Mouse (Mus musculus): ENCODE data around the gene Ephx1. TPM values are rescaled to one million over a fixed set of nuclear protein-coding genes. Genes with fewer than 3 reads are reported as not detected.

Ephx1 gene
- polyA plus RNA-seq, 1 experiment: 60.6 TPM

DNA sequence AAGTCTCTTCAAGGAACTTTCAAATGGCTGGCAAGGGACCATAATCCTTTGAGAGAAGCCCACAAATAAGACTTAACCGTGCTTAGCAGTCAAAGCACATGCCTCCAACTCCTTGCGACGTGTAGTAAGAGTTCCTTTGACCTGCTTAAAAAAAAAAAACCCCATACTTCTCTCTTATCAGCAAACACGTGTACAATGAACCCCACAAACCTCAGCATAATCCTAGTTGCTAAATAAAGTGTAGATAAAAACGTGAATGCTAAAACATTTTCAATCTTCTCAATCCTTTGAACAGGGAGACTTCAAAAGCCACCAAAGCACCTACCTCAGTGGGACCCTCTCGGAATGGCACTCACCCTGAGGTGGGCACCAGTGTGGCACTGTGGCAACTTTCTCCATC is 7.3 kb downstream of the Ephx1 start:
- no peak overlapping the region for H3ac ChIP-seq (ENCODE audit: control insufficient read depth, insufficient read length, low read depth)
- TF ChIP-seq MYOD1 (IDR thresholded peaks at IDR 0.05; ENCODE audit: control insufficient read depth, insufficient read length, low read depth) (no peak), CTCF (IDR thresholded peaks at IDR 0.05; ENCODE audit: control insufficient read depth, insufficient read depth, insufficient read length) (no peak), MAX (IDR thresholded peaks at IDR 0.05) (no peak), FOSL1 (IDR thresholded peaks at IDR 0.05; ENCODE audit: insufficient read depth, low read length, poor library complexity, severe bottlenecking) (no peak), USF1 (IDR thresholded peaks at IDR 0.05; ENCODE audit: low read depth) (no peak), CEBPB (IDR thresholded peaks at IDR 0.05; ENCODE audit: low read depth) (no peak), MYOG (IDR thresholded peaks at IDR 0.05; ENCODE audit: control insufficient read depth, extremely low read depth, insufficient read length) (no peak)
- H3K4me3 ChIP-seq (ENCODE audit: insufficient read depth, poor library complexity, severe bottlenecking): no peak overlapping the region
- H3K27me3 ChIP-seq (ENCODE audit: control insufficient read depth, insufficient read depth, insufficient read length): no peaks in the 10 kb centered on the region
- peaks cover 24% of the 10 kb centered on the region for H3K79me2 ChIP-seq (ENCODE audit: control insufficient read depth, insufficient read depth)
- H3K36me3 ChIP-seq (ENCODE audit: control insufficient read depth, insufficient read depth): peaks cover 20% of the 10 kb centered on the region
- H3K79me3 ChIP-seq (ENCODE audit: low read depth): peaks cover 2% of the 10 kb centered on the region

GRCm38 (mm10) chr1:181012416-181012815 is 8.3 kb downstream of the Ephx1 start:
- H3K79me3 ChIP-seq (ENCODE audit: low read depth): peaks cover 5% of the 10 kb centered on the region
- peaks cover 34% of the 10 kb centered on the region for H3K79me2 ChIP-seq (ENCODE audit: control insufficient read depth, insufficient read depth)
- H3K4me3 ChIP-seq (ENCODE audit: insufficient read depth, poor library complexity, severe bottlenecking): no peak overlapping the region
- H3K27me3 ChIP-seq (ENCODE audit: control insufficient read depth, insufficient read depth, insufficient read length): no peaks in the 10 kb centered on the region
- peaks cover 30% of the 10 kb centered on the region for H3K36me3 ChIP-seq (ENCODE audit: control insufficient read depth, insufficient read depth)
- H3ac ChIP-seq (ENCODE audit: control insufficient read depth, insufficient read length, low read depth): no peak overlapping the region
- no peak for TF ChIP-seq CEBPB (IDR thresholded peaks at IDR 0.05; ENCODE audit: low read depth)
- no peak for TF ChIP-seq MYOD1 (IDR thresholded peaks at IDR 0.05; ENCODE audit: control insufficient read depth, insufficient read length, low read depth)

DNA sequence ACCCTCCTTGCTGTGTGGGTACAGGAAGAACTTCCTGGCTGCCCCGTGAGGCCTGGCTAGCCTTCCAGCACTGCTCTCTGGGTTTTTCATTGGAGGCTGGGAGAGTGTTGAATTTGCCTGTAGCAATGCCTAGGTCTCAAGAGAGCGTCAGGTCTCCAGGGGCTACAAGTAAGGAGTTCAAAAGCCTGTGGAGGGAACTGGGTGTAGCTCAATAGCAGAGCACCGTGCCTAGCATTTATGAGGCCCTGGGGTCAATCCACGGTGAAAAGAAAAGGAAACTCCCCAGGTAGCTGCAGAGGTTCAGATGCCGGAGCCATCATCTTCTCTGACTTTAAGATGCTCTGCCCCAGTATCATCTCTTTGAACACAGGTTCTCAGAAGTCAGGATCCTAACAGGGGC is 9.1 kb downstream of the Ephx1 start:
- H3K79me2 ChIP-seq (ENCODE audit: control insufficient read depth, insufficient read depth): peaks cover 42% of the 10 kb centered on the region
- no peak for TF ChIP-seq MYOD1 (IDR thresholded peaks at IDR 0.05; ENCODE audit: control insufficient read depth, insufficient read length, low read depth)
- TF ChIP-seq FOSL1 (IDR thresholded peaks at IDR 0.05; ENCODE audit: insufficient read depth, low read length, poor library complexity, severe bottlenecking): no peak
- no peak for TF ChIP-seq MAX (IDR thresholded peaks at IDR 0.05)
- TF ChIP-seq CTCF (IDR thresholded peaks at IDR 0.05; ENCODE audit: control insufficient read depth, insufficient read depth, insufficient read length): no peak
- TF ChIP-seq MYOG (IDR thresholded peaks at IDR 0.05; ENCODE audit: control insufficient read depth, extremely low read depth, insufficient read length): no peak
- TF ChIP-seq CEBPB (IDR thresholded peaks at IDR 0.05; ENCODE audit: low read depth): no peak
- TF ChIP-seq USF1 (IDR thresholded peaks at IDR 0.05; ENCODE audit: low read depth): no peak
- H3K79me3 ChIP-seq (ENCODE audit: low read depth): peaks cover 7% of the 10 kb centered on the region
- H3K36me3 ChIP-seq (ENCODE audit: control insufficient read depth, insufficient read depth): peaks cover 36% of the 10 kb centered on the region
- no peak overlapping the region for H3ac ChIP-seq (ENCODE audit: control insufficient read depth, insufficient read length, low read depth)
- H3K4me3 ChIP-seq (ENCODE audit: insufficient read depth, poor library complexity, severe bottlenecking): no peak overlapping the region
- no peaks in the 10 kb centered on the region for H3K27me3 ChIP-seq (ENCODE audit: control insufficient read depth, insufficient read depth, insufficient read length)

DNA sequence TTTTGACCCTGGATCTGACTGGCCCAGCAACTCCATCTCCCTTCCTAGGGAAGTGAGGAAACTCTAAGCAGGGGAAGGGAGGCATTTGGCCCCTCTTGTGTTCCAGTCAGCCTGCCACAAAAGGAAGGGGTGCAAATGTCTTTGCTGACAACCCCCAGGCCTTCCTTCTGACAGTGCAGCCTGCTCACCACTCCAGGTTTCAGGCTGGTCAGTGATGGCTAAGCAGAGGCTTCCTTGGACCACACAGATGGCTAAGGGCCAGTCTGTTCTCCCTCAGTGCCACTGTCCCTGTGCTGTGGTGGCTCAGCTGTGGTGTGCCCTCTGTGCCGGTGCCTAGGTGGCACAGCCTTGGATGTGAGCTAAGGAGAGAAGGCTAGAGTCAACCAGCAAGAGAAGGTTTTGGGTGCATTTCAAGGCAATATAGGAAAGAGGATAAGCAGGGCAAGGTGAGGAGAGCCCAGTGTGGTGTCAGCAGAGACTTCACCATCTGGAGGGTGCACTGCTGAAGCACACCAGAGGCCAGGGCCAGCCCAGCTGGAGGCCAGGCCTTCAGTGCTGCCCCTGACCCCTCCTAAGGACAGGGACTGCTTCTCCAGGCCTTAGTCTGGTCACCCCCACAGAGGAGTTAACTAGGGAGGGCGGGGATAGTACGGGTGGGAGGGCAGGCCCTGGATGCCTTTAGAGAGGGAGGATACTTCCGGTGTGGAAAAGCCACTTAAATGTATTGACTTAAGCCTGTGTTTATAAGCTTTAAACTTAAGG is 10.4 kb downstream of the Ephx1 start:
- Histone ChIP-seq H3K36me3 (ENCODE audit: control insufficient read depth, insufficient read depth) (peaks cover 36% of the 10 kb centered on the region), H3K27me3 (ENCODE audit: control insufficient read depth, insufficient read depth, insufficient read length) (no peaks in the 10 kb centered on the region), H3ac (ENCODE audit: control insufficient read depth, insufficient read length, low read depth) (no peak overlapping the region), H3K79me2 (ENCODE audit: control insufficient read depth, insufficient read depth) (peaks cover 50% of the 10 kb centered on the region), H3K79me3 (ENCODE audit: low read depth) (peaks cover 7% of the 10 kb centered on the region), H3K4me3 (ENCODE audit: insufficient read depth, poor library complexity, severe bottlenecking) (no peak overlapping the region)
- no peak for TF ChIP-seq MAX (IDR thresholded peaks at IDR 0.05)
- TF ChIP-seq MYOD1 (IDR thresholded peaks at IDR 0.05; ENCODE audit: control insufficient read depth, insufficient read length, low read depth): no peak

DNA sequence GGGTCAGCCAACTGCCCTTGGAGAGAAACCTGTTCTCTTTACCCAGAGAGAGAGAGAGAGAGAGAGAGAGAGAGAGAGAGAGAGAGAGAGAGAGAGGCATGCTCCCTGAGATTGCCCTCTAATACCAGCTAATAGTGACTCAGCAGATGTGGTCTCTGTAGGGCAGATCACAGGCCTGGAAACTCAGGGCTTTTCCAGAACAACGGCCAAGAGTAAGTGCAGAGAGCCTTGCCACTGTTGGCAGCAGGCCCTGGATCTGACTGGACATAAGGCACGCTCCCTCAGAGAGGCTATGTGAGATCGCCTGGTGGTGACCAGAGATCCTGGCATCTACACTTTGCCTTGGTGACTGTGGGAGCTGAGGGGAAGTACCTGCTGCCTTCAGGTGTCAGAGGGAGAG is 10.9 kb downstream of the Ephx1 start:
- H3K79me2 ChIP-seq (ENCODE audit: control insufficient read depth, insufficient read depth): peaks cover 45% of the 10 kb centered on the region
- H3K4me3 ChIP-seq (ENCODE audit: insufficient read depth, poor library complexity, severe bottlenecking): no peak overlapping the region
- H3K79me3 ChIP-seq (ENCODE audit: low read depth): peaks cover 7% of the 10 kb centered on the region
- H3K27me3 ChIP-seq (ENCODE audit: control insufficient read depth, insufficient read depth, insufficient read length): no peaks in the 10 kb centered on the region
- peaks cover 36% of the 10 kb centered on the region for H3K36me3 ChIP-seq (ENCODE audit: control insufficient read depth, insufficient read depth)
- TF ChIP-seq MAX (IDR thresholded peaks at IDR 0.05) (peak; percentile 91), FOSL1 (IDR thresholded peaks at IDR 0.05; ENCODE audit: insufficient read depth, low read length, poor library complexity, severe bottlenecking) (no peak)
- no peak overlapping the region for H3ac ChIP-seq (ENCODE audit: control insufficient read depth, insufficient read length, low read depth)

DNA sequence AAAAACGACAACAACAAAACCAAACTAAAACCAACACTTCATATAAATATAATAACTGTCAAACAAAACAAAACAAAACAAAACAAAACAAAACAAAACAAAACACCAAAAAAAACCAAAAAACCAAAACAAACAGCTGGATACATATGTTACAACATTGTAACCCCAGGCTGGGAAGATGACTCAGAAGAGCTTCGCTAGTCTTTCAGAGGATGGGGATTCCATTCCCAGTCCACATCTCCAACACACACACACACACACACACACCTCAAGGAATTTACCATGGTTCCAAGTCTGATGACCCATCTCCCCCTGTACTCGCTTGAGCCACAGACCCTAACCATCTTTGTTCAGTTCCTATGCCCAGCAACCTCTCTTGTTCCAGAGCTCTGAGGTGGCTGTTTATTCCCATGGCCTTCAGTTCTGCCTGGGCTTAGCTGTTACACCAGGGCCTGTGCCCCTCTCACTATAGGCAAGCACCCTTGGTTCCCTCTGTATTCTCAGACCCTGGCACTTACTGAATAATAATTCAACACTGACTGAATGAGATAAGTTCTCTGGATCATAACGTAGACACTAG is 11.6 kb downstream of the Ephx1 start:
- TF ChIP-seq MAX (IDR thresholded peaks at IDR 0.05) (no peak), CEBPB (IDR thresholded peaks at IDR 0.05; ENCODE audit: low read depth) (no peak), MYOG (IDR thresholded peaks at IDR 0.05; ENCODE audit: control insufficient read depth, extremely low read depth, insufficient read length) (no peak), USF1 (IDR thresholded peaks at IDR 0.05; ENCODE audit: low read depth) (no peak), MYOD1 (IDR thresholded peaks at IDR 0.05; ENCODE audit: control insufficient read depth, insufficient read length, low read depth) (no peak), CTCF (IDR thresholded peaks at IDR 0.05; ENCODE audit: control insufficient read depth, insufficient read depth, insufficient read length) (no peak), FOSL1 (IDR thresholded peaks at IDR 0.05; ENCODE audit: insufficient read depth, low read length, poor library complexity, severe bottlenecking) (peak; percentile 5)
- no peak overlapping the region for H3K4me3 ChIP-seq (ENCODE audit: insufficient read depth, poor library complexity, severe bottlenecking)
- H3ac ChIP-seq (ENCODE audit: control insufficient read depth, insufficient read length, low read depth): no peak overlapping the region
- H3K27me3 ChIP-seq (ENCODE audit: control insufficient read depth, insufficient read depth, insufficient read length): no peaks in the 10 kb centered on the region
- peaks cover 7% of the 10 kb centered on the region for H3K79me3 ChIP-seq (ENCODE audit: low read depth)
- peaks cover 36% of the 10 kb centered on the region for H3K36me3 ChIP-seq (ENCODE audit: control insufficient read depth, insufficient read depth)
- H3K79me2 ChIP-seq (ENCODE audit: control insufficient read depth, insufficient read depth): peaks cover 39% of the 10 kb centered on the region

Measured in C2C12 (cell line).